Mouse (Mus musculus): Measurements from ENCODE around the gene Gm10337. TPM values are rescaled to one million over a fixed set of nuclear protein-coding genes. Genes with fewer than 3 reads are reported as not detected.

Gene Gm10337
- polyA plus RNA-seq, 1 experiment: not detected

DNA sequence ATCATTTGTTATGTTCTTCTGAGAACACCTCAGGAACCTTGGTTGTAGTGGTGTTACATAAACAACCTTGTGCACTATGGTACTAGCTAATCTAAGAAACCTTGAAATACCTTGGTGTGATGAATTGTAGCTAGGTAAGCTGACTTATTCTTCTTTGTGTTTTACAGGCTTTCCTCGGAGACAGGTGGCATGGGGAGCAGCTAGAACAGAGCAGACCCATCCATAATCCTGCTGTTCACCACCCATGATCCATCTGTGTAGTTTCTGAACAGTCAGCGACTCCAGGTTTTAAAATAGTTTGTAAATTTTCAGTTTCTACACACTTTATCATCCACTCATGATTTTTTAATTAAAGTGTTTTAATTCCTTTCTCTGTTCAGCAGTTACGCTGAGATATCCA, 5.2 kb upstream of the Gm10337 start:
- Histone ChIP-seq H3K4me1 (ENCODE audit: control insufficient read depth, insufficient read depth, insufficient read length) (no peaks in the 10 kb centered on the region), H3K27ac (ENCODE audit: insufficient read depth, low read length) (no peak overlapping the region), H3K4me3 (ENCODE audit: extremely low read depth, insufficient read depth, insufficient read length) (no peak overlapping the region), H3K27me3 (ENCODE audit: control insufficient read depth, insufficient read depth, low read length) (no peaks in the 10 kb centered on the region), H3K36me3 (ENCODE audit: control insufficient read depth, insufficient read depth, low read length) (peaks cover 57% of the 10 kb centered on the region)
- 91% methylated on average over 3 of the region's 3 CpGs for WGBS
- DNase-seq (ENCODE audit: low read depth in 1 of 2, low spot score in 2 of 2): no peak
- no peak for TF ChIP-seq POLR2A (IDR thresholded peaks at IDR 0.05; ENCODE audit: low read depth, low read length)
- no peak for TF ChIP-seq CTCF (IDR thresholded peaks at IDR 0.05; ENCODE audit: extremely low read depth, insufficient read depth, insufficient read length, insufficient replicate concordance)

DNA sequence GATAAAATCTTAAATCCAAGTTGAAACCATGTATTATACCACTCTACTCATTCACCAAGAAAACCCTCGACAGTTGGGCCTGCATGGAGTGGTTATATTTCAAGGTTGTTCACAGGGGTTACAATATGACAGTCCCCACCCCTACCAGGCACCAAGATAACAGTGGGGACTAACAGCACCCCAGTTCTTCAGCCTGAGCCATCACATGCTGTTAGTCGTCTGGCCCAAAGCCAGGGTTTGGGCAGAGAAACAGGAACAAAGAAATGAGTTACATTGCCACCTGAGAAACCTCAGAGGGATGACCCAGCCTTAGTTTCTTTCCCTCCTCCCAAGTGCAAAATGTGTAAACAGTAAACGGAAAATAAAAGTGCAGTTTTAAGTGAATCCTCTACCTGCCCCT, 4.2 kb upstream of the Gm10337 start:
- DNase-seq (ENCODE audit: low read depth in 1 of 2, low spot score in 2 of 2): no peak
- no peak overlapping the region for H3K27ac ChIP-seq (ENCODE audit: insufficient read depth, low read length)
- H3K4me1 ChIP-seq (ENCODE audit: control insufficient read depth, insufficient read depth, insufficient read length): no peaks in the 10 kb centered on the region
- H3K4me3 ChIP-seq (ENCODE audit: extremely low read depth, insufficient read depth, insufficient read length): no peak overlapping the region
- WGBS: 66% methylated on average over 3 of the region's 3 CpGs
- no peaks in the 10 kb centered on the region for H3K27me3 ChIP-seq (ENCODE audit: control insufficient read depth, insufficient read depth, low read length)
- H3K36me3 ChIP-seq (ENCODE audit: control insufficient read depth, insufficient read depth, low read length): peaks cover 59% of the 10 kb centered on the region
- TF ChIP-seq CTCF (IDR thresholded peaks at IDR 0.05; ENCODE audit: extremely low read depth, insufficient read depth, insufficient read length, insufficient replicate concordance) (no peak), POLR2A (IDR thresholded peaks at IDR 0.05; ENCODE audit: low read depth, low read length) (no peak)

DNA sequence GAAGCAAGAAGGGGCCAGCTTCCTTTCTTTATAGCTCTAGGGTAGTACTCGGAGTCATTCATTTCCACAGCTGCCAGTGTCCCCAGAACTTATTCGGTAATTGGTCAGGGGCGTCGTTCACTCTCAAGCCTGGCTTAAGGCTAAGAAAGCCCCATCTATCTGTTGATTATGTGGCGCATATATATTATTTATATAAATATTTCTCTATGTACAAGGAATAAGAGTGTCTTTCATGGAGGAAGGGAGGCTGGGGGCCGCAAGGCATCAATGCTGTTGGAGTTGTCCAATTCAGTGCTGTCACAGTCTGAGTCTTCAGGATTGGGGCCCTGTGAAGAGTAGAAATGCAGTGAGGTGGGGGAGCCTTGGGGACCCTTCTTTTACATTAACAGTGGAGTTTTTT, 3.7 kb upstream of the Gm10337 start:
- TF ChIP-seq POLR2A (IDR thresholded peaks at IDR 0.05; ENCODE audit: low read depth, low read length) (no peak), CTCF (IDR thresholded peaks at IDR 0.05; ENCODE audit: extremely low read depth, insufficient read depth, insufficient read length, insufficient replicate concordance) (no peak)
- H3K36me3 ChIP-seq (ENCODE audit: control insufficient read depth, insufficient read depth, low read length): peaks cover 56% of the 10 kb centered on the region
- H3K27ac ChIP-seq (ENCODE audit: insufficient read depth, low read length): no peak overlapping the region
- H3K4me3 ChIP-seq (ENCODE audit: extremely low read depth, insufficient read depth, insufficient read length): no peak overlapping the region
- H3K4me1 ChIP-seq (ENCODE audit: control insufficient read depth, insufficient read depth, insufficient read length): no peaks in the 10 kb centered on the region
- WGBS: 91% methylated on average over 6 of the region's 6 CpGs
- DNase-seq (ENCODE audit: low read depth in 1 of 2, low spot score in 2 of 2): no peak
- H3K27me3 ChIP-seq (ENCODE audit: control insufficient read depth, insufficient read depth, low read length): no peaks in the 10 kb centered on the region

DNA sequence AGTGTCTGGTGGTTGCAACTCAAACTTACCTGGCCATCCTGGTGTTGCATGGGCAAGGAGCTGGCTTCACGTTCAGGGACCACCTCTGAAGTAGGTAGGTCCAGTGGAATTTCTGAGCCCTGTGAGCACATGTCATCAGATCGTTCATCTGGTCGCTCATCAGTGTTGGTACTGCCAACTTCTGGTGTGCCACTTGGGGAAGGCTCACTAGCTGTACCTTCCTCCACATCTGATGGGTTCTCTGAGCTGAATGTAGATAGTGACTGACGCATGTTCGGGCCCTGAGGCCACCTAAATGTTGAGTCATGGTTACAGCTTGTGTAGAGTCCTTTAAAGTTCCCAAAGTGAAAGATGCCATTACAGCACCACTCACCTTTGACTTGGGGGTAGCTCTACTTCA, 3.0 kb upstream of the Gm10337 start:
- Histone ChIP-seq H3K36me3 (ENCODE audit: control insufficient read depth, insufficient read depth, low read length) (peaks cover 56% of the 10 kb centered on the region), H3K27ac (ENCODE audit: insufficient read depth, low read length) (no peak overlapping the region), H3K27me3 (ENCODE audit: control insufficient read depth, insufficient read depth, low read length) (no peaks in the 10 kb centered on the region), H3K4me3 (ENCODE audit: extremely low read depth, insufficient read depth, insufficient read length) (no peak overlapping the region), H3K4me1 (ENCODE audit: control insufficient read depth, insufficient read depth, insufficient read length) (no peaks in the 10 kb centered on the region)
- TF ChIP-seq POLR2A (IDR thresholded peaks at IDR 0.05; ENCODE audit: low read depth, low read length): no peak
- TF ChIP-seq CTCF (IDR thresholded peaks at IDR 0.05; ENCODE audit: extremely low read depth, insufficient read depth, insufficient read length, insufficient replicate concordance): no peak
- WGBS: 95% methylated on average over 5 of the region's 5 CpGs
- DNase-seq (ENCODE audit: low read depth in 1 of 2, low spot score in 2 of 2): no peak

GRCm38 (mm10) chr15:102501084-102501814, 2.3 kb upstream of the Gm10337 start:
- DNase-seq (ENCODE audit: low read depth in 1 of 2, low spot score in 2 of 2): no peak
- WGBS: 96% methylated on average over 19 of the region's 19 CpGs
- H3K27ac ChIP-seq (ENCODE audit: insufficient read depth, low read length): no peak overlapping the region
- no peak for TF ChIP-seq CTCF (IDR thresholded peaks at IDR 0.05; ENCODE audit: extremely low read depth, insufficient read depth, insufficient read length, insufficient replicate concordance)
- no peak for TF ChIP-seq POLR2A (IDR thresholded peaks at IDR 0.05; ENCODE audit: low read depth, low read length)
- H3K4me3 ChIP-seq (ENCODE audit: extremely low read depth, insufficient read depth, insufficient read length): no peak overlapping the region
- peaks cover 53% of the 10 kb centered on the region for H3K36me3 ChIP-seq (ENCODE audit: control insufficient read depth, insufficient read depth, low read length)
- no peaks in the 10 kb centered on the region for H3K27me3 ChIP-seq (ENCODE audit: control insufficient read depth, insufficient read depth, low read length)
- no peaks in the 10 kb centered on the region for H3K4me1 ChIP-seq (ENCODE audit: control insufficient read depth, insufficient read depth, insufficient read length)

DNA sequence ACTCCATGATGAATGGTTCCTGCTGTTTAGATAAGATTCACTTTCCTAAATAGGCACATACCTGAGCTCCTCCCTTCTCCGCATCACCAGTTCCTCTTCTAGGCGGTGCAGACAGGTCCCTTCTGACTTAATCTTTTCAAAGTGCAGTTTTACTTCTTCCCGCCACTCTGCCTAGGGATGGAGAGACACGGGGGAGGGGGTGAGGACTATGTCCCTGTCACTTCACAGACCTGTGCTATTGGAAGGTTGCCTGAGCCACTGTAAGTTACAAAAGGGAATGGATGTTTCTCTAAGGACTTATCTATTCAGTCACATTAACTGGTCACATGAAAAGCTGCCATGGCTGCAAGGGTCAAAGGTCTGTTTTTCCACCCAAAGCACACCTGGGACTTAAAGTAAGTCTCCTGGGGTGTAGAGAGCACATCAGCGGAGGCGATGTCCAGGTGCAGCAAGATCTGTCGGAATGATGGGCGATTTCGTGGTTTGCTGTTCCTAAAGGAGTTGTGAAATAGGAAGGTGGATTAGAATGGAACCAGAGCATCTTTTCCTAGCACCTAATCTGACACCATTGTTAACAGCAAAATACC, 1.2 kb upstream of the Gm10337 start:
- no peaks in the 10 kb centered on the region for H3K27me3 ChIP-seq (ENCODE audit: control insufficient read depth, insufficient read depth, low read length)
- H3K27ac ChIP-seq (ENCODE audit: insufficient read depth, low read length): no peak overlapping the region
- TF ChIP-seq POLR2A (IDR thresholded peaks at IDR 0.05; ENCODE audit: low read depth, low read length): no peak
- no peak for TF ChIP-seq CTCF (IDR thresholded peaks at IDR 0.05; ENCODE audit: extremely low read depth, insufficient read depth, insufficient read length, insufficient replicate concordance)
- H3K36me3 ChIP-seq (ENCODE audit: control insufficient read depth, insufficient read depth, low read length): peaks cover 45% of the 10 kb centered on the region
- no peak for DNase-seq (ENCODE audit: low read depth in 1 of 2, low spot score in 2 of 2)
- H3K4me1 ChIP-seq (ENCODE audit: control insufficient read depth, insufficient read depth, insufficient read length): no peaks in the 10 kb centered on the region
- H3K4me3 ChIP-seq (ENCODE audit: extremely low read depth, insufficient read depth, insufficient read length): no peak overlapping the region
- whole genome bisulfite sequencing: 91% methylated on average over 9 of the region's 9 CpGs
